Mouse (Mus musculus) stomach, postnatal 0 days (tissue): ENCODE measurements around the gene Chst7. TPM values are rescaled to one million over a fixed set of nuclear protein-coding genes. Genes with fewer than 3 reads are reported as not detected.

Experiments used
- ATAC-seq: fragments of 200-750 bp; cut with Nextera tagmentation; 2 replicates; pipeline ENCODE4 v1.8.0; 2017; ENCODE audit not compliant: low FRiP score, low TSS enrichment
- DNase-seq: peaks from one replicate; pipeline ENCODE4 v3.0.0-alpha.2; 2016; ENCODE audit warnings: low spot score
- H3K27ac ChIP-seq: fragments of 300-500 bp; sonication (generic); replicated peaks from 2 replicates; pipeline ENCODE4 v1.5.1; 2014; ENCODE audit warnings: mild to moderate bottlenecking, control low read depth
- H3K27me3 ChIP-seq: fragments of 300-500 bp; sonication (generic); 2 replicates; pipeline ENCODE4 v1.6.1; 2014; ENCODE audit warnings: low read length; ENCODE audit not compliant: control insufficient read depth, insufficient read depth
- H3K36me3 ChIP-seq: fragments of 300-500 bp; sonication (generic); 2 replicates; pipeline ENCODE4 v1.6.1; 2014; ENCODE audit warnings: low read length, mixed read lengths; ENCODE audit not compliant: control insufficient read depth, insufficient read depth
- H3K4me1 ChIP-seq: fragments of 300-500 bp; sonication (generic); replicated peaks from 2 replicates; pipeline ENCODE4 v1.6.1; 2014; ENCODE audit warnings: antibody characterized with exemption; ENCODE audit not compliant: control insufficient read depth, insufficient read depth
- H3K4me2 ChIP-seq: fragments of 300-500 bp; sonication (generic); replicated peaks from 2 replicates; pipeline ENCODE4 v1.6.1; 2014; ENCODE audit warnings: low read depth, mild to moderate bottlenecking, control low read depth, moderate library complexity
- H3K4me3 ChIP-seq: fragments of 300-500 bp; sonication (generic); 2 replicates; pipeline ENCODE4 v1.5.1; 2014; ENCODE audit warnings: low read depth, low read length, control low read depth
- H3K9ac ChIP-seq: fragments of 300-500 bp; sonication (generic); 2 replicates; pipeline ENCODE4 v1.6.1; 2014; ENCODE audit warnings: mild to moderate bottlenecking, low read length, control low read depth, mixed read lengths
- H3K9me3 ChIP-seq: fragments of 300-500 bp; sonication (generic); 2 replicates; pipeline ENCODE4 v1.6.1; 2016; ENCODE audit warnings: low read length; ENCODE audit not compliant: control insufficient read depth
- CTCF ChIP-seq: IDR thresholded peaks from 2 replicates; pipeline ENCODE4 v1.5.1; 2016; ENCODE audit warnings: antibody characterized with exemption, low read depth, mild to moderate bottlenecking, moderate library complexity
- EP300 ChIP-seq: optimal IDR thresholded peaks from 2 replicates; pipeline ENCODE3; 2016; ENCODE audit warnings: antibody characterized with exemption
- WGBS: fragments of 180-500 bp; shearing (Covaris S2); extraction: QIAGEN DNeasy Blood & Tissue Kit; methylation state at CpG from one replicate; pipeline ENCODE4 v1.1.7; 2014; 5-methylcytosine and 5-hydroxymethylcytosine counted together
- polyA plus RNA-seq: library from polyadenylated mRNA; unstranded; fragments of >200 nt; fragmentation: Nextera tagmentation; extraction: Ambion mirVana; gene quantifications from 2 replicates; pipeline ENCODE4 v1.2.1, GENCODE M21; 2015

Chst7 gene
- 1.9 and 2.7 TPM in 2 replicates for polyA plus RNA-seq

DNA sequence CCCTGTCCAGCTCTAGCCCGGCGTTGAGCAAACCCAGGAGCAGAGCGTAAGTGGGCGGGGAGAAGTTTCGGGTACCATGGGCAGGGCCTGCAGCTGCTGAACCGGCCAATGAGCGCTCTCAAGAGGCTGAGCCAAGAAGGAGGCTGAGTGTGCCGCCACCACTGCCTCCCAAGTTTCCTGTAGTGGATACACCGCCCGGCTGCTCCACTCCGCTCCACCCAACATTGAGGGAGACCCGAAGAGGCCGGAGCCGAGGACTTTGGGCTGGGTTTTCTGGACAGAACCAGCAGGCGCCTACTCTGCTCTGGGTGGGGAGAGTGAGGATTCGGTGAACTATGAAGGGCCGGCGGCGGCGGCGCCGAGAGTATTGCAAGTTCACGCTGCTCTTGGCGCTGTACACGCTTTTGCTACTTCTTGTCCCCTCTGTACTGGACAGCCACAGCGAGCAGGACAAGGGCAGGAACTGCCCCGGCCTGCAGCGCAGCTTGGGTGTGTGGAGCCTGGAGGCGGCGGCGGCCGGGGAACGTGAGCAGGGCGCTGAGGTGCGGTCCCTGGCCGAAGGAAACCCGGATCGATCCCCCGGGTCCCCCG, at the start of gene Chst7:
TSS of gene Chst7 (plus strand) at position 180 of the 591 bp plus-strand sequence.
- TF ChIP-seq CTCF (no peak), EP300 (no peak)
- 21% methylated on average over 38 of the region's 40 CpGs for WGBS
- Histone ChIP-seq H3K4me3 (peak within 1 kb of the TSS; percentile 37), H3K27me3 (no peaks in the 10 kb centered on the region), H3K36me3 (no peaks in the 10 kb centered on the region), H3K4me2 (peak within 1 kb of the TSS; percentile 63), H3K9ac (no peak within 1 kb of the TSS), H3K4me1 (no peaks in the 10 kb centered on the region), H3K9me3 (no peaks in the 10 kb centered on the region), H3K27ac (no peak within 1 kb of the TSS)
- DNase-seq = peak; percentile 62
- ATAC-seq = peak; percentile 91

GRCm38 (mm10) chrX:20012211-20012610, 47.1 kb upstream of the Chst7 start:
- Histone ChIP-seq H3K27ac (no peak overlapping the region), H3K27me3 (no peaks in the 10 kb centered on the region), H3K9me3 (no peaks in the 10 kb centered on the region), H3K36me3 (no peaks in the 10 kb centered on the region), H3K4me1 (no peaks in the 10 kb centered on the region), H3K4me3 (no peak overlapping the region), H3K9ac (no peak overlapping the region), H3K4me2 (no peak overlapping the region)
- no peak for DNase-seq
- no peak for ATAC-seq
- WGBS = 84% methylated on average over 2 of the region's 2 CpGs
- no peak for TF ChIP-seq CTCF
- TF ChIP-seq EP300 = no peak

DNA sequence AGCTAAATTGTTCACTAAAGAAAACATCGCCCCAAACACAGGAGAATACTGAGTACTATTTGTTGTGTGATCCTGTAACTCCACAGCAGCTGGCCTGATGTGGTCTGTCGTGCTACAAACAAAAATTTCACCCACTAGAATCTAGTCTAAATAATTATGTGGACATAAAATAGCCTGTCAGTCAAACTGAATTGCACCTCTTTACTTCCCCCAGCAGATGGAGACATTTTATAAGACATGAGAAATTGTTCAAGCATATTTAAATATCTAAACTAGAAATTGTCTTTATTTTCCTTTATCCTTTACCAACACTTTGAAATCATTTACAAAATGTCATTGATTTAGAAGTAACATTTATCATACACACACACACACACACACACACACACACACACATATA, 38.4 kb upstream of the Chst7 start:
- no peaks in the 10 kb centered on the region for H3K27me3 ChIP-seq
- DNase-seq (no peak), ATAC-seq (no peak)
- H3K27ac ChIP-seq = no peak overlapping the region
- H3K4me2 ChIP-seq = no peak overlapping the region
- H3K9me3 ChIP-seq = no peaks in the 10 kb centered on the region
- no peak overlapping the region for H3K9ac ChIP-seq
- no peaks in the 10 kb centered on the region for H3K4me1 ChIP-seq
- TF ChIP-seq EP300 (no peak), CTCF (peak; percentile 70)
- 29% methylated on average over 2 of the region's 2 CpGs for WGBS
- no peak overlapping the region for H3K4me3 ChIP-seq
- H3K36me3 ChIP-seq = no peaks in the 10 kb centered on the region

GRCm38 (mm10) chrX:20060096-20060768, 872 bp downstream of the Chst7 start:
- Histone ChIP-seq H3K36me3 (no peaks in the 10 kb centered on the region), H3K9me3 (no peaks in the 10 kb centered on the region), H3K4me3 (peak overlapping the region; percentile 37), H3K4me2 (peak overlapping the region; percentile 63), H3K9ac (no peak overlapping the region), H3K27ac (no peak overlapping the region), H3K4me1 (no peaks in the 10 kb centered on the region), H3K27me3 (no peaks in the 10 kb centered on the region)
- WGBS = 14% methylated on average over 54 of the region's 65 CpGs
- peak; percentile 40; the same call in 1 of the 2 replicates for ATAC-seq
- TF ChIP-seq CTCF (no peak), EP300 (no peak)
- DNase-seq = peak; percentile 13

- ATAC-seq (no peak), DNase-seq (no peak)
- whole genome bisulfite sequencing = 21% methylated on average over 47 of the region's 47 CpGs
- Histone ChIP-seq H3K4me3 (peak overlapping the region; percentile 37), H3K4me2 (peak overlapping the region; percentile 63), H3K4me1 (no peaks in the 10 kb centered on the region), H3K27me3 (no peaks in the 10 kb centered on the region), H3K36me3 (no peaks in the 10 kb centered on the region), H3K27ac (no peak overlapping the region), H3K9ac (no peak overlapping the region), H3K9me3 (no peaks in the 10 kb centered on the region)
- TF ChIP-seq EP300 = no peak
- TF ChIP-seq CTCF = no peak
Measured at GRCm38 (mm10) chrX:20060769-20061315, 1.5 kb downstream of the Chst7 start.
